Mouse (Mus musculus) kidney, embryonic 14.5 days (tissue): Measurements from ENCODE around the gene Gtf2ird1. TPM values are rescaled to one million over a fixed set of nuclear protein-coding genes. Genes with fewer than 3 reads are reported as not detected.
"Not testable (repeated sequence)": the region's sequence is repeated elsewhere in the genome, so short reads cannot be mapped to it uniquely, and the experiment has no call there.

ENCODE experiments used
- ATAC-seq: fragments of 200-750 bp; cut with Nextera tagmentation; 2 replicates; pipeline ENCODE4 v1.8.0; 2017; ENCODE audit warnings: moderate number of reproducible peaks, mild to moderate bottlenecking, moderate TSS enrichment, moderate library complexity; ENCODE audit not compliant: low FRiP score, low TSS enrichment
- H3K27ac ChIP-seq: fragments of 300-500 bp; sonication (generic); 2 replicates; pipeline ENCODE4 v1.5.1; 2014; ENCODE audit warnings: low read depth, mild to moderate bottlenecking, low read length, moderate library complexity, mixed read lengths
- H3K27me3 ChIP-seq: fragments of 300-500 bp; sonication (generic); 2 replicates; pipeline ENCODE4 v1.6.1; 2014; ENCODE audit warnings: mild to moderate bottlenecking, low read length; ENCODE audit not compliant: control insufficient read depth, insufficient read depth
- H3K36me3 ChIP-seq: fragments of 300-500 bp; sonication (generic); 2 replicates; pipeline ENCODE4 v1.6.1; 2014; ENCODE audit warnings: low read length, mixed read lengths; ENCODE audit not compliant: control insufficient read depth, insufficient read depth
- H3K4me1 ChIP-seq: fragments of 300-500 bp; sonication (generic); 2 replicates; pipeline ENCODE4 v1.6.1; 2014; ENCODE audit warnings: low read length, mixed read lengths; ENCODE audit not compliant: control insufficient read depth, insufficient read depth
- H3K4me2 ChIP-seq: fragments of 300-500 bp; sonication (generic); replicated peaks from 2 replicates; pipeline ENCODE4 v1.6.1; 2014; ENCODE audit warnings: low read depth, mild to moderate bottlenecking, low read length
- H3K4me3 ChIP-seq: fragments of 300-500 bp; sonication (generic); 2 replicates; pipeline ENCODE4 v1.5.1; 2014; ENCODE audit warnings: mild to moderate bottlenecking, low read length
- H3K9ac ChIP-seq: fragments of 300-500 bp; sonication (generic); 2 replicates; pipeline ENCODE4 v1.6.1; 2014; ENCODE audit warnings: low read depth, mild to moderate bottlenecking, low read length, moderate library complexity
- H3K9me3 ChIP-seq: fragments of 300-500 bp; sonication (generic); 2 replicates; pipeline ENCODE4 v1.6.1; 2016; ENCODE audit warnings: low read length; ENCODE audit not compliant: control insufficient read depth
- WGBS: fragments of 180-500 bp; shearing (Covaris S2); extraction: QIAGEN DNeasy Blood & Tissue Kit; methylation state at CpG from one replicate; pipeline ENCODE4 v1.1.7; 2014; 5-methylcytosine and 5-hydroxymethylcytosine counted together
- polyA plus RNA-seq: library from polyadenylated mRNA; unstranded; fragments of >200 nt; fragmentation: Nextera tagmentation; extraction: Ambion mirVana; gene quantifications from 2 replicates; pipeline ENCODE4 v1.2.1, GENCODE M21; 2014

Gene Gtf2ird1
- polyA plus RNA-seq, 1 experiment from 2014 or later = 84.8 TPM

DNA sequence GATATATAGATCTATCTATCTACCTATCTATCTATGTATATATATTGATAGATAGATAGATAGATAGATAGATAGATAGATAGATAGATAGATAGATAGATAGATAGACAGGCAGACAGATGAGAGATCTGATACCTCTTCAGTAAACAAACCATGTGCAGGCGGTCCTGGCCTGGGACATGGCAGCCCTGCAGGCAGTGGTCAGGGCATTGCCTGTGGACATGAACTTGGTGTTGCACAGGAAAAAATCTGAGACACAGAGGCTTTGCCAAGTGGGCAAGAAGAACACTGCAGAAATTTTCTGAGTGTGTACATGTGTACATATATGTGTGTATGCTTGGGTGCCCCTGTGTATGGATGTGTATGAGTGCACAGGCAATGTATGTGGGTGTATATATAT lies 26.8 kb upstream of the Gtf2ird1 start:
- Histone ChIP-seq H3K4me1 (no peaks in the 10 kb centered on the region), H3K27me3 (no peaks in the 10 kb centered on the region), H3K9me3 (no peaks in the 10 kb centered on the region), H3K36me3 (no peaks in the 10 kb centered on the region), H3K27ac (no peak overlapping the region), H3K4me2 (no peak overlapping the region), H3K4me3 (no peak overlapping the region), H3K9ac (no peak overlapping the region)
- ATAC-seq = no peak
- 73% methylated on average over 1 of the region's 1 CpGs for WGBS

DNA sequence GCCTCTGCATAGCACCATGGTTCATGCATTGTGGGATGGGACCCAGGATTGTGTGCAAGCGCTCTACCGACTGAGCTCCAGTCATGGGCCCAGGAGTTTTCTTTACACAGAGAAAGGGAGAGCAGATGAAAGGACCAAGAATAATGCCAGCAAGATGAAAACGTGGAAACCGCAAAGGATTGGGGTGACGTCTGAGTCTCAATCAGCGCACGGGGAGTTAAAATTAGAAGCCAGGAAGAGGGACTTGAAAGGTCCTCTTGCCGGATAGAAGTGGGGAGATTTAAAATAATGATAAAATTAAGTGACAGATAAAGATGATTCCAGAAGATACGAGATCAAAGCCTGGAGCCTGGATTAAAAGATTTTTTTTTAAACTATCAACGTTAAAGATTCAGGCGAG lies 25.8 kb upstream of the Gtf2ird1 start:
- H3K9me3 ChIP-seq = no peaks in the 10 kb centered on the region
- no peak overlapping the region for H3K27ac ChIP-seq
- 76% methylated on average over 11 of the region's 11 CpGs for WGBS
- no peaks in the 10 kb centered on the region for H3K36me3 ChIP-seq
- no peak overlapping the region for H3K4me2 ChIP-seq
- H3K27me3 ChIP-seq = no peaks in the 10 kb centered on the region
- no peak for ATAC-seq
- no peaks in the 10 kb centered on the region for H3K4me1 ChIP-seq
- no peak overlapping the region for H3K9ac ChIP-seq
- H3K4me3 ChIP-seq = no peak overlapping the region

DNA sequence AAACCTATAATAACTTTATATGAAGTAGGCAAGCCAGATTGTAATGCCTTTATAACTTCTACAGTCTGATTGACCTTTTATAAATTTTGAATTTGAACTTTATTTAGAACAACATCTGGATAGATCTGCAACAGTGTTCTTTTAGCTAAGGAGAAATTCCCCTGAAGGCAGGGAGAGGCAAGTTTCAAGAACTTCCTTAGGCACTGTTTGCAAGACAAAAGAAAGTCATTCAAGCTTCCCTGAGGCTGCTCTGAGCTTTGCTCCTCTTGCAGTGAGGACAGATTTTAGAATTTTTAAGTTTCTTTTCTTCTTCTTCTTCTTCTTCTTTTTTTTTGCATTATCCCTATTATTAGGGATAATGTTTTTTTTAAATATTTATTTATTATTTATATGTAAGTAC lies 22.4 kb upstream of the Gtf2ird1 start:
- not testable (repeated sequence) for H3K4me1 ChIP-seq, H3K4me3 ChIP-seq, H3K27me3 ChIP-seq, H3K9ac ChIP-seq, ATAC-seq, H3K27ac ChIP-seq, H3K36me3 ChIP-seq, H3K9me3 ChIP-seq, H3K4me2 ChIP-seq

DNA sequence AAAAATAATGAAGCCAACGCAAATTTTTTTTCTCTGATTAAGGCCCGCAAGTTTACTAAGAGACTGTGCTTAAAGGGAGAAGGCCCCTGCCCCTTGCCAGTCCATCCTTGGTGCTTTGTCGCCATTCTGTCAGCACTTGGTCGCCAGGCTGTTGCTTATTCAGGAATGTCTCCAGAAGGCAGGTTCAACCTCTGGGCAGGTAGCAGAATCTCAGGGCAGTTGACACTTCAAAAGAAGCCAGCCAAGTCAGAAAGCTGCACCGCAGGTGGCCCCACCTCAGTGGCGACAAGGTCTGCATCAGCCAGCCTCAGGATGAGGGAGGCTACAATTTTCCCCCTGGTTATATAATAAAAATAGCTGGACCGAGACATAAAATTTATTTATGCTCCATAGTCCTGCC lies 19.2 kb upstream of the Gtf2ird1 start:
- H3K27ac ChIP-seq, H3K9me3 ChIP-seq, H3K27me3 ChIP-seq, ATAC-seq, H3K4me3 ChIP-seq, H3K9ac ChIP-seq, H3K4me2 ChIP-seq, H3K4me1 ChIP-seq, H3K36me3 ChIP-seq: not testable (repeated sequence)
- WGBS = 93% methylated on average over 7 of the region's 7 CpGs

- Histone ChIP-seq H3K9me3 (peaks cover 3% of the 10 kb centered on the region; the same call in 1 of the 2 replicates), H3K4me3 (no peak overlapping the region), H3K4me1 (no peaks in the 10 kb centered on the region), H3K36me3 (no peaks in the 10 kb centered on the region), H3K9ac (no peak overlapping the region), H3K27me3 (no peaks in the 10 kb centered on the region), H3K27ac (no peak overlapping the region), H3K4me2 (no peak overlapping the region)
- no peak for ATAC-seq
- 93% methylated on average over 6 of the region's 6 CpGs for WGBS
Observed at GRCm38 (mm10) chr5:134475006-134475605, 18.6 kb upstream of the Gtf2ird1 start.

DNA sequence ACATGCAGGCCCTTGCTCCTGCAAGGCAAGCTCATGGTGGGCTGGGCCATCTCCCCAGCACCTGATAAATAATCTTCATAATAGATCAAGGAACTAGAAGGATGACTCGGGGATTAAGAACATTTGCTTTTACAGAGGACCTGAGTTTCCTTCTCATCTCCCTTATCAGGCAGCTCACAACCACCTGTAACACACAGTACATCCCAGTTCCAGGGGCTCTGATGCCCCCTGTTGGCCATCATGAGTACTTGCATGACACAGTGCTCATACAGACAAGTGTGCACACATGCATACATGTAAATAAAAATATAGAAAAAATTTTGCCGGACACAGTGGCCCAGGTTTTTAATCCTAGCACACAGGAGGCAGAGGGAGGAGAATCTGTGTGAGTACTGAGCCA lies 17.4 kb upstream of the Gtf2ird1 start:
- 94% methylated on average over 2 of the region's 2 CpGs for WGBS
- H3K27ac ChIP-seq = no peak overlapping the region
- H3K4me2 ChIP-seq = no peak overlapping the region
- H3K9me3 ChIP-seq = peaks cover 3% of the 10 kb centered on the region; the same call in 1 of the 2 replicates
- no peak for ATAC-seq
- H3K27me3 ChIP-seq = no peaks in the 10 kb centered on the region
- no peak overlapping the region for H3K9ac ChIP-seq
- no peak overlapping the region for H3K4me3 ChIP-seq
- no peaks in the 10 kb centered on the region for H3K36me3 ChIP-seq
- no peaks in the 10 kb centered on the region for H3K4me1 ChIP-seq

GRCm38 (mm10) chr5:134470538-134471169 lies 14.1 kb upstream of the Gtf2ird1 start:
- Histone ChIP-seq H3K4me3 (no peak overlapping the region), H3K27me3 (no peaks in the 10 kb centered on the region), H3K4me1 (peaks cover 13% of the 10 kb centered on the region), H3K9ac (no peak overlapping the region), H3K9me3 (peaks cover 3% of the 10 kb centered on the region; the same call in 1 of the 2 replicates), H3K4me2 (no peak overlapping the region), H3K27ac (no peak overlapping the region), H3K36me3 (no peaks in the 10 kb centered on the region)
- 82% methylated on average over 8 of the region's 8 CpGs for WGBS
- ATAC-seq = no peak

GRCm38 (mm10) chr5:134469559-134470150 lies 13.1 kb upstream of the Gtf2ird1 start:
- WGBS = 78% methylated on average over 7 of the region's 7 CpGs
- no peaks in the 10 kb centered on the region for H3K9me3 ChIP-seq
- H3K4me3 ChIP-seq = no peak overlapping the region
- H3K27ac ChIP-seq = no peak overlapping the region
- no peak overlapping the region for H3K4me2 ChIP-seq
- H3K9ac ChIP-seq = no peak overlapping the region
- ATAC-seq = no peak
- H3K4me1 ChIP-seq = peaks cover 13% of the 10 kb centered on the region
- no peaks in the 10 kb centered on the region for H3K36me3 ChIP-seq
- H3K27me3 ChIP-seq = no peaks in the 10 kb centered on the region

GRCm38 (mm10) chr5:134468158-134468765 lies 11.7 kb upstream of the Gtf2ird1 start:
- H3K27me3 ChIP-seq = no peaks in the 10 kb centered on the region
- no peak overlapping the region for H3K4me2 ChIP-seq
- 74% methylated on average over 10 of the region's 10 CpGs for WGBS
- H3K9me3 ChIP-seq = no peaks in the 10 kb centered on the region
- no peak overlapping the region for H3K9ac ChIP-seq
- H3K36me3 ChIP-seq = no peaks in the 10 kb centered on the region
- ATAC-seq = no peak
- peaks cover 13% of the 10 kb centered on the region for H3K4me1 ChIP-seq
- H3K27ac ChIP-seq = no peak overlapping the region
- H3K4me3 ChIP-seq = no peak overlapping the region
